Mouse (Mus musculus) forebrain, postnatal 0 days (tissue): Measurements from ENCODE around the gene Nelfcd. TPM values are rescaled to one million over a fixed set of nuclear protein-coding genes. Genes with fewer than 3 reads are reported as not detected.

Experiments
- ATAC-seq: fragments of 200-750 bp; cut with Nextera tagmentation; 2 replicates; pipeline ENCODE4 v1.8.0; 2017; ENCODE audit warnings: mild to moderate bottlenecking, moderate library complexity
- DNase-seq: peaks from one replicate; pipeline ENCODE4 v3.0.0-alpha.2; 2015
- H3K27ac ChIP-seq: fragments of 300-500 bp; sonication (generic); 2 replicates; pipeline ENCODE4 v1.5.1; 2014; ENCODE audit warnings: low read depth, mild to moderate bottlenecking, antibody characterized with exemption, low read length, moderate library complexity, mixed read lengths
- H3K27me3 ChIP-seq: fragments of 300-500 bp; sonication (generic); 2 replicates; pipeline ENCODE4 v1.6.1; 2014; ENCODE audit warnings: mild to moderate bottlenecking, low read length, mixed read lengths; ENCODE audit not compliant: insufficient read depth
- H3K36me3 ChIP-seq: fragments of 300-500 bp; sonication (generic); 2 replicates; pipeline ENCODE4 v1.6.1; 2014; ENCODE audit warnings: mild to moderate bottlenecking, moderate library complexity; ENCODE audit not compliant: insufficient read depth
- H3K4me1 ChIP-seq: fragments of 300-500 bp; sonication (generic); 2 replicates; pipeline ENCODE4 v1.6.1; 2014; ENCODE audit warnings: antibody characterized with exemption; ENCODE audit not compliant: insufficient read depth
- H3K4me2 ChIP-seq: fragments of 300-500 bp; sonication (generic); 2 replicates; pipeline ENCODE4 v1.6.1; 2014; ENCODE audit warnings: low read depth, mild to moderate bottlenecking, moderate library complexity
- H3K4me3 ChIP-seq: fragments of 300-500 bp; sonication (generic); 2 replicates; pipeline ENCODE4 v1.5.1; 2014; ENCODE audit warnings: low read depth, low read length, mixed read lengths
- H3K9ac ChIP-seq: fragments of 300-500 bp; sonication (generic); 2 replicates; pipeline ENCODE4 v1.6.1; 2014; ENCODE audit warnings: mild to moderate bottlenecking
- H3K9me3 ChIP-seq: fragments of 300-500 bp; sonication (generic); 2 replicates; pipeline ENCODE4 v1.6.1; 2016; ENCODE audit warnings: low read length
- CTCF ChIP-seq: sonication (generic); IDR thresholded peaks from 2 replicates; pipeline ENCODE4 v1.5.1; 2016; ENCODE audit warnings: antibody characterized with exemption, control low read depth, low read depth
- WGBS: fragments of 180-500 bp; shearing (Covaris S2); extraction: QIAGEN DNeasy Blood & Tissue Kit; methylation state at CpG from one replicate; pipeline ENCODE4 v1.1.7; 2014; 5-methylcytosine and 5-hydroxymethylcytosine counted together
- polyA plus RNA-seq: library from polyadenylated mRNA; unstranded; fragments of >200 nt; fragmentation: Nextera tagmentation; extraction: Ambion mirVana; gene quantifications from 2 replicates; pipeline ENCODE4 v1.2.1, GENCODE M21; 2015
- total RNA-seq: library from RNA; depleted of rRNA; stranded (reverse); fragments of >200 nt; gene quantifications from 2 replicates; pipeline ENCODE4 v1.2.3, GENCODE M21; 2014

Nelfcd gene
- total and polyA plus RNA-seq, 2 experiments from 2014 or later: 65.6 to 90.7 TPM

DNA sequence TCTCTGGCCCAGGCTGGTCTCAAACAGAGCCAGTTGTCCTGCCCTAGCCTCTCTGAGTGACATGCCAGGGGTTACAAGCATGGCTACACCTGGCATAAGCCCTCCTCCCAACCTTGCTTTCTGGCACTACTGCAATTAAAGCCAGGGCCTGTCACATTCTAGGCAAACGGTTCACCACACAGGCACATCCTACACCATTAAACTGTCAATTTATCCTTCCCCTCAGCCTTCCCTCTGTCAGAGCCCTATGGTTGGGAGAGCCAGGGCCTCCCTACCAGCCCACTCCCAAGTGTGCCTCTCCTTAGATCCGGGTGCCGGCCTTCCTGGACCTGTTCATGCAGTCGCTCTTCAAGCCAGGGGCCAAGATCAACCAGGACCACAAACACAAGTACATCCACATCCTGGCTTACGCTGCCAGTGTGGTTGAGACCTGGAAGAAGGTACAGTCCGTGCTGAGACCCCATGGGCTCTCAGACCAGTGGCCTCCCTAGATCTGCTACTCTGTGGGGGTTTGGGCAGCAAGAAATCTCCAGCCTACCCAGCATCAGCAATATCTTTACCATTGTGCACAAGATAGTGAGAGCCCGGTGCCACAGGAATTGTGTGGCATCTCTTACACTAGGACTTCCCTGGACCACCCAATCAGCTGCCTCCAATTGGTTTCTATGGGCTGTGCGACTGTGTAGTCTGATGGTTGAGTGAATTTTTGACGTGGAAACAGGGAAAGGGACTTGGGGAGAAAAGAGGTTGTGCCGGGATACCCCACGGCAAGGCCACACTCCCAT lies 8.9 kb downstream of the Nelfcd start:
- H3K36me3 ChIP-seq: peaks cover 67% of the 10 kb centered on the region
- no peaks in the 10 kb centered on the region for H3K9me3 ChIP-seq
- no peaks in the 10 kb centered on the region for H3K4me1 ChIP-seq
- 94% methylated on average over 11 of the region's 11 CpGs for WGBS
- no peaks in the 10 kb centered on the region for H3K27me3 ChIP-seq
- DNase-seq: no peak
- H3K4me3 ChIP-seq: no peak overlapping the region
- no peak overlapping the region for H3K27ac ChIP-seq
- no peak for TF ChIP-seq CTCF
- ATAC-seq: no peak
- no peak overlapping the region for H3K4me2 ChIP-seq
- H3K9ac ChIP-seq: no peak overlapping the region

DNA sequence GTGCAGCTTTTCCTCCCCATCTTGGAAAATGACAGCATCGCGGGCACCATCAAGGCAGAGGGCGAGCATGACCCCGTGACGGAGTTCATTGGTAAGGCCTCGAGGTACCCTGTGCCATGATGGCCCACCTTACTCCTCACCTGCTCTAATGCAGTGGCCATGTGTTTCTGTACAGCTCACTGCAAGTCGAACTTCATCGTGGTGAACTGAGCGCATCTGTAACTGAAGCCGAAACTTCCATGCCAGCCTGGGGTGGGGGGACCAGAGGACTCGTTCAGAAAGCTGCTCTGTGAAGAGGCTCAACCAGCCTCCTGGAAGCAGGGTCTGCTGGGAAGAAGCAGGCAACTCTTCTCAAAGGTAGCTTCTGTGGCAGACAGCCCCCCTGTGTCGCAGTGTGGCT lies 11.3 kb downstream of the Nelfcd start:
- 95% methylated on average over 12 of the region's 12 CpGs for WGBS
- peaks cover 68% of the 10 kb centered on the region for H3K36me3 ChIP-seq
- H3K4me2 ChIP-seq: no peak overlapping the region
- ATAC-seq: no peak
- DNase-seq: no peak
- H3K4me3 ChIP-seq: no peak overlapping the region
- no peak overlapping the region for H3K9ac ChIP-seq
- H3K9me3 ChIP-seq: no peaks in the 10 kb centered on the region
- no peak overlapping the region for H3K27ac ChIP-seq
- TF ChIP-seq CTCF: no peak
- H3K27me3 ChIP-seq: no peaks in the 10 kb centered on the region
- H3K4me1 ChIP-seq: no peaks in the 10 kb centered on the region

DNA sequence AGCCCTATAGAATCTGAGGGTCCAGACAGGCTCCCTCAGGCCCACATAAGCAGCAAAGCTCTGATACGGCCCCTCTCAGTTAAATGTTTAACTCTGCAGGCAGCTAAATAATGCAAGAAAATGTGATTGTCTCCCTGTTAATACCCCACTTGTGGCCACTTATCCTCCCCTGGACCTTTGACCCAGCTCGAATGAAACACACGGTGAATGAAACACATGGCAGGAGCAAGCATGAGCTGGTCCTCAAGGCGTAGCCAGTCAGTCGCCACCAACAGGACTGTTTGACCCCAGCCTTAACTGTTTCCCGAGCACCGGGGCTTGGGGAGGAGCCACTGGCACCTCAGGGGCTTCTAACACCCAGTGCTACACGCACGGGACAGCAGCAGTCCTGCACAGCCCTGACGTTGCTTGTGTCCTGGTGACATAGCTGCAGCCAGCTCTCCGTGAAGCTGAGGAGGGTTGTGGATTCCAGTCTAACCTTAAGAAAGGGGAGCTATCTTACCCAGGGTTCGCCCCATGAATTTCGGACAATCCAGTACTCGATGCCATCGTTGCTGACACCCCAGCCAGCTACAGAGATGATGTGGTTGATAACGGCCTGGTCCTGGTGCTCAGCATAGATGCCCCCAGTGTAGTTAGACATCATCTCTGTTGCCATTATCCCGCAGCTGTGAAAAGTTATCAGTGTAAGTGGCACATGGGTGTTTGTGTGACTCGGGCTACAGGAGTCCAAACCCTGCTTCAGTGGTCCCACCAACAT lies 12.7 kb downstream of the Nelfcd start:
- no peak overlapping the region for H3K4me3 ChIP-seq
- H3K4me2 ChIP-seq: no peak overlapping the region
- no peaks in the 10 kb centered on the region for H3K4me1 ChIP-seq
- no peak overlapping the region for H3K27ac ChIP-seq
- 77% methylated on average over 18 of the region's 18 CpGs for WGBS
- no peaks in the 10 kb centered on the region for H3K9me3 ChIP-seq
- no peaks in the 10 kb centered on the region for H3K27me3 ChIP-seq
- peaks cover 63% of the 10 kb centered on the region for H3K36me3 ChIP-seq
- TF ChIP-seq CTCF: no peak
- no peak for ATAC-seq
- H3K9ac ChIP-seq: no peak overlapping the region
- DNase-seq: no peak

DNA sequence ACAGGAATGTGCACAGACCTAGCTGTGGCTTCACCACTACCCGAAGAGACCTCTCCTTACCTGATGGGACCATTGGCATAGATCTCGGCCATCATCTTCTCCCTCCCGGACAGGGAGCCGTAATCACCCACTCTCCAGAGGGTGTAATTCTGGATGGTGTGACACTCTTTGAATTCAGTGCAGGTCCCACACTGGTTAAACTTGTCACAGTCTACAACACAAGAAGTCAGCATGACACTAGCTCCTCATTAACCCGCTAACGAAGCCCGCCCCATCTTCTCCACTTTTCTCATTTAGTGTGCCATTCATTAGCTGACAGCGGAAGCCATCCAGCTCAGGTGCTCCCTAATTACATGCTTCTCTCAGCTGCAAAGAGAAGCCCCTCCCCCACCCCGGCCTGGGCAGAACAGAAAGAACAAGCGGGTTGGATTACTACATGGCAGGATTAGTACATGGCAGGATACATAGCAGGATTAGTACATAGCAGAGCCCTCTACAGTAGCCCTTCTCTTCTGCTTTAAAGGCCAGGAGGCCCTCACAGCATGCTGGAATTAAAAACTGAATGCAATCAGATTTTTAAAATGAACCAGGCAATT lies 13.5 kb downstream of the Nelfcd start:
- 35% methylated on average over 10 of the region's 10 CpGs for WGBS
- H3K9ac ChIP-seq: no peak overlapping the region
- H3K4me2 ChIP-seq: no peak overlapping the region
- peaks cover 56% of the 10 kb centered on the region for H3K36me3 ChIP-seq
- DNase-seq (peak; percentile 18), ATAC-seq (peak; percentile 66)
- H3K27me3 ChIP-seq: no peaks in the 10 kb centered on the region
- H3K9me3 ChIP-seq: no peaks in the 10 kb centered on the region
- no peak for TF ChIP-seq CTCF
- no peaks in the 10 kb centered on the region for H3K4me1 ChIP-seq
- no peak overlapping the region for H3K4me3 ChIP-seq
- no peak overlapping the region for H3K27ac ChIP-seq

DNA sequence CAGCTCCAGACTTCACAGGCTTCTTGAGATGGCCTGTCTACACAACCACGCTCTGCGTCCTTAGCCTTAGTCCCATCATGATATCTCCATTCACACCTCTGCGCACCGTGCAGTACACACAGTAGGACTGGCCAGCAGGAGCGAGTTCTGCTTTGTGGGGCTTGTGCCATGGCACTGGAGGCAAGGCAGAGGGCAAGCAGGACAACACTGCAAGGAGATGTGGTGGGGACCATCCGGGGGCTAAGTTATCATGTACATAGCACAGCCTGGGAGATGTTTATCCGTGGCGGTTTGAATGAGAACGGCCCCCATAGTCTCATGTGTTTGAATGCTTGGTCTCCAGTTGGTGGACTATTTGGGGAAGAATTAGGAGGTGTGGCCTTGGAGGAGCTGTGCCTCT lies 19.3 kb downstream of the Nelfcd start:
- H3K4me2 ChIP-seq: no peak overlapping the region
- 0 out of 2 replicates have a peak, but pooled peaks cover 3% of the 10 kb centered on the region for H3K36me3 ChIP-seq
- H3K9me3 ChIP-seq: no peaks in the 10 kb centered on the region
- peaks cover 12% of the 10 kb centered on the region for H3K4me1 ChIP-seq
- no peak overlapping the region for H3K9ac ChIP-seq
- TF ChIP-seq CTCF: no peak
- no peak overlapping the region for H3K4me3 ChIP-seq
- H3K27ac ChIP-seq: no peak overlapping the region
- H3K27me3 ChIP-seq: no peaks in the 10 kb centered on the region
- 98% methylated on average over 9 of the region's 9 CpGs for WGBS
- DNase-seq (no peak), ATAC-seq (no peak)

DNA sequence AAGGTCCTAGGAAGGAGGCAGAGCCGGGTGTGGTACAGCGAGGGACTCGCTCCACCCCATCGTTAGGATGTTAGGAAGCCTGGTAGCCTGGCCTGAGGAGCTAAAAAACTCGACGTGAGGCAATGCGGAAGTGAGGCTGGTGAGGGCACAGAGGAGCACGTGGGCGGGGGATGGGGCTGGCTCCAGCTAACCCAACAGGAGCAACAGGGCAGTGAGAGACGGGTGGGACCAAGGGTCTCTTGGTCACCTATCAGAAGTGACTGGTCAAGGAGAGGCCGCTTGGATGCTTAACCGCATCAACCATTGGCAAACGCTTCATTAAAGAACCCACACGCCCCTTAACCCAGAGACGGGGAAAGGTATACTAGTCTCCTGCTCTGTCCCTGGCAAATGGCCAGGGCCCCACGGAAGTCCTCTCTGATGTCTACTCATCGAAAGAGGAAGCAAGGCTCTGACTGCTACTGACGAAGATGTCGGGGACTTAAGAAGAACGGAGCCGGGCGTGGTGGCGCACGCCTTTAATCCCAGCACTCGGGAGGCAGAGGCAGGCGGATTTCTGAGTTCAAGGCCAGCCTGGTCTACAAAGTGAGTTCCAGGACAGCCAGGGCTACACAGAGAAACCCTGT lies 20.6 kb downstream of the Nelfcd start:
- 93% methylated on average over 26 of the region's 26 CpGs for WGBS
- no peak overlapping the region for H3K4me3 ChIP-seq
- H3K9me3 ChIP-seq: no peaks in the 10 kb centered on the region
- 0 out of 2 replicates have a peak, but pooled peaks cover 3% of the 10 kb centered on the region for H3K36me3 ChIP-seq
- DNase-seq: no peak
- H3K27ac ChIP-seq: no peak overlapping the region
- no peak for TF ChIP-seq CTCF
- H3K4me1 ChIP-seq: peaks cover 12% of the 10 kb centered on the region
- no peak for ATAC-seq
- H3K27me3 ChIP-seq: no peaks in the 10 kb centered on the region
- no peak overlapping the region for H3K4me2 ChIP-seq
- H3K9ac ChIP-seq: no peak overlapping the region
